Mouse (Mus musculus) lung, adult 2 months (tissue): Measurements from ENCODE around the gene Ndufa4l2. TPM values are rescaled to one million over a fixed set of nuclear protein-coding genes. Genes with fewer than 3 reads are reported as not detected.

Source experiments
- DNase-seq: peaks from one replicate; pipeline ENCODE4 v3.0.0; 2022
- H3K4me1 ChIP-seq: fragments of 200-500 bp; 2 replicates; pipeline ENCODE4 v1.6.1; 2011; ENCODE audit warnings: low read length; ENCODE audit not compliant: control insufficient read depth, insufficient read depth
- H3K4me3 ChIP-seq: fragments of 200-500 bp; replicated peaks from 2 replicates; pipeline ENCODE3; 2011; ENCODE audit warnings: low read depth, mild to moderate bottlenecking, control low read depth, low read length; ENCODE audit errors: extremely low read depth
- CTCF ChIP-seq: fragments of 200-500 bp; IDR thresholded peaks from 2 replicates; pipeline ENCODE4 v1.5.1; 2011; ENCODE audit warnings: mild to moderate bottlenecking, low read length, control low read depth; ENCODE audit not compliant: insufficient read depth
- POLR2A ChIP-seq: fragments of 200-500 bp; IDR thresholded peaks from 2 replicates; pipeline ENCODE4 v1.6.1; 2011; ENCODE audit warnings: low read depth, mild to moderate bottlenecking, control low read depth, low read length, borderline replicate concordance; ENCODE audit errors: extremely low read depth
- WGBS: fragments of 180-500 bp; shearing (Covaris S2); methylation state at CpG from one replicate; pipeline ENCODE4 v1.1.7; 2018; 5-methylcytosine and 5-hydroxymethylcytosine counted together
- polyA plus RNA-seq: library from polyadenylated mRNA; depleted of rRNA; stranded (reverse); fragments of >200 nt; gene quantifications from 2 replicates; pipeline ENCODE4 v1.2.3, GENCODE M21; 2012

Gene Ndufa4l2
- polyA plus RNA-seq, 1 experiment: 124 TPM

- H3K4me3 ChIP-seq: no peak overlapping the region
- 42% methylated on average over 17 of the region's 17 CpGs for WGBS
- no peak for DNase-seq
- peaks cover 2% of the 10 kb centered on the region; the same call in 1 of the 2 replicates for H3K4me1 ChIP-seq
- TF ChIP-seq POLR2A: no peak
- TF ChIP-seq CTCF: no peak
Observed at GRCm38 (mm10) chr10:127509837-127510701, 4.7 kb upstream of the Ndufa4l2 start.

- TF ChIP-seq CTCF (no peak), POLR2A (no peak)
- Histone ChIP-seq H3K4me3 (no peak overlapping the region), H3K4me1 (peaks cover 2% of the 10 kb centered on the region; the same call in 1 of the 2 replicates)
- no peak for DNase-seq
- WGBS: 27% methylated on average over 11 of the region's 11 CpGs
Observed at GRCm38 (mm10) chr10:127510895-127511617, 3.7 kb upstream of the Ndufa4l2 start.

GRCm38 (mm10) chr10:127511634-127512306 is 3.0 kb upstream of the Ndufa4l2 start:
- WGBS: 1% methylated on average over 45 of the region's 46 CpGs
- TF ChIP-seq POLR2A (no peak), CTCF (no peak)
- peak; percentile 43 for DNase-seq
- H3K4me1 ChIP-seq: peaks cover 4% of the 10 kb centered on the region
- H3K4me3 ChIP-seq: peak overlapping the region; percentile 45

GRCm38 (mm10) chr10:127512307-127512666 is 2.5 kb upstream of the Ndufa4l2 start:
- TF ChIP-seq CTCF (no peak), POLR2A (no peak)
- H3K4me3 ChIP-seq: no peak overlapping the region
- H3K4me1 ChIP-seq: peaks cover 5% of the 10 kb centered on the region
- WGBS: 5% methylated on average over 7 of the region's 7 CpGs
- no peak for DNase-seq

GRCm38 (mm10) chr10:127512813-127513212 is 2.0 kb upstream of the Ndufa4l2 start:
- TF ChIP-seq POLR2A: no peak
- peak; percentile 97 for TF ChIP-seq CTCF
- H3K4me1 ChIP-seq: peaks cover 5% of the 10 kb centered on the region
- no peak overlapping the region for H3K4me3 ChIP-seq
- peak; percentile 95 for DNase-seq
- WGBS: under 1% methylated on average over 27 of the region's 27 CpGs

GRCm38 (mm10) chr10:127513501-127514091 is 1.2 kb upstream of the Ndufa4l2 start:
- TF ChIP-seq POLR2A (no peak), CTCF (no peak)
- H3K4me1 ChIP-seq: peaks cover 5% of the 10 kb centered on the region
- no peak for DNase-seq
- 5% methylated on average over 16 of the region's 16 CpGs for WGBS
- H3K4me3 ChIP-seq: no peak overlapping the region

GRCm38 (mm10) chr10:127514111-127514698 is 562 bp upstream of the Ndufa4l2 start:
- TF ChIP-seq POLR2A (no peak), CTCF (no peak)
- DNase-seq: no peak
- WGBS: 27% methylated on average over 13 of the region's 13 CpGs
- H3K4me3 ChIP-seq: no peak overlapping the region
- peaks cover 5% of the 10 kb centered on the region for H3K4me1 ChIP-seq

- no peak for TF ChIP-seq POLR2A
- H3K4me3 ChIP-seq: peak overlapping the region; percentile 48
- 45% methylated on average over 9 of the region's 9 CpGs for WGBS
- H3K4me1 ChIP-seq: peaks cover 5% of the 10 kb centered on the region
- DNase-seq: no peak
Observed at GRCm38 (mm10) chr10:127515271-127515982, 660 bp downstream of the Ndufa4l2 start.
